Mouse (Mus musculus) testis, postnatal 14 days (tissue): ENCODE measurements around the gene Rhbdd3.
A peak's percentile ranks its signal among the peaks of the same experiment; 100 is the strongest.

Experiments used
- DNase-seq: peaks from one replicate; pipeline ENCODE4 v3.0.0; 2021; ENCODE audit warnings: low spot score

The Rhbdd3 gene

GRCm38 (mm10) chr11:5098736-5099542 is at the start of gene Rhbdd3, which contains the start of gene Ewsr1:
Rhbdd3 (plus strand) TSS chr11:5098926.
Ewsr1 (minus strand) TSS chr11:5099266.
- DNase-seq, result peak; percentile 97

DNA sequence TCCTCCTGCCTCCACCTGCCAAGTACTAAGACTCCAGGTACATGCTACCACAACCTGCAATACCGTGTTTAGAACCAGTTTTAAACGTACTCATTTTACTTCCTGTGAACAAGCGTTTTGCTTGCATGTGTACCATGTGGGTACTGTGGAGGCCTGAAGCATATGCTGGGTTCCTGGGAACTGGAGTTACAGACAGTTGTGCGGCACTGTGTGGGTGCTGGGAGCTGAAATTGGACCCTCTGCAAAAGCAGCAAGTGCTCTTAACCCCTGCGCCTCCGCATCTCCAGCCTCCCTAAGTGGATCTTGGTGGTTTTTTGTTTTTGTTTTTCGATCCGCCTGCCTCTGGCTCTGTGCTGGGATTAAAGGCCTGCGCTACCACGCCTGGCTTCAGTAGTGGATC is 47.1 kb upstream of the Rhbdd3 start:
- DNase-seq, result no peak

- DNase-seq, result no peak
These were observed 46.4 kb upstream of the Rhbdd3 start for GRCm38 (mm10) chr11:5052200-5052854.

GRCm38 (mm10) chr11:5054151-5054550 is 44.6 kb upstream of the Rhbdd3 start:
- no peak for DNase-seq

DNA sequence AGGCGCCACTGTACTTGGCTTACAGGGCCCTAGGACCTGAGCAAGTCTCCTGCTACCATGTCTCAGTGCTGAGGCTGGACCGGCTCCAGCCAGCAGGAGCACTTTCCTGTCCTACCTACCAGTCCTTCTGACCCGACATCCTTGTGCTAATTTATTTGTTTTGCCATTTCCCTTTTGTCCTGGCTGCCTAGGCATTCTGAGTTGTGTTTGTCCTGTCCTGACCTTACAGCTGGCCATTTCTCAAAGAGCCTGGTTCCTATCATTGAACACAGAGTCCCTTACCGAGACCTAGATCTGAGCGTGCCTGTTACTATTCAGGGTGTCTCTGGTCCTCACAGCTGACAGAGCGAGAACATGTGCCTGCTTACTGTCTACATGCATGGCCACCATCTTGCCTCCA is 43.9 kb upstream of the Rhbdd3 start:
- no peak for DNase-seq

DNA sequence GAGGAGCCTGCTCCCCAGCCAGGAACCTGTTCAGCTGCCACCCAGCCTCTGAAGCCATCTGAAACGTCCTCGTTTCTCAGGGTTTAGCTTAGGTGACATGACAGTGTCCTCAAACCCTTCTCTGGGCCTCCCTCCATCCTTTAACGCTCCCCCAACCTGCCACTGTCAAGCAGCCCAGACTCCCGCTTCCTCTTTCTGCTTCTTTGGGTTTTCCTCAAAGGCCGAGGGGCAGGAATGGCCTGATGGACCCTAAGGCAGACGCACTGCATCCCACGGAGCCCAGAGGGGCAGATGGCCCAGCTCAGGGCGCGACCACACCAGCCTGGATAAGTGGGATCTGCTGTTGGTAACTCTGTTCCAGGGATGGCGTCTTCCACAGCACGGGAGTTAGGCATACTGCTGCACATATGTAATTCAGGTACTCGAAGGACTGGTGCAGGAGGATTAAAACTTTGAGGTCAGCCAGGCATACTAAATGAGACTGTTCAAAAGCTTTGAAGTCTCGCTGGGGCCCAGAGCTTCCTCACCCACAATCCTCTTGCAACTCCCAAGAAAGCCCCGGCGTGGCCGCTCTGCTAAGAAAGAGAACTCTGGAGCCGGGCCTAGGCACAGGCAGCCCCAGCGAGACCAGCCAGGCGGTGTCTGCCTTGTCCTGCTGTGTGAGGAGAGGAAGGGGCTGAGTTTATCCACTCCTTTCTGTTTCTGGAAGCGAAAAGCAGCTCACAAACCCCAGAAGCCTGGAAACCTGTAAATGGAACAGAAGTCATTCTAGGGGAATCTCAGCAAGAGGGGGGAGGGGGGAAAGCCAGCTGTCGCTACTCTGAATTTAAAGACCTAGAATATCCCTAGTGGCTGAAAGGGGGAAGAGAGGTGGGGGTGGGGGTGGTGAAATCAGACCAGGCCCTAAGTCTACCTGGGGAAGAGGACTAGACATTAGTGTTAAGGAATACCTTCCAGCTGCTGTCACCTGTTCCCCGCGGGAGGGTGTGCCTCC is 42.5 kb upstream of the Rhbdd3 start:
- no peak for DNase-seq

DNA sequence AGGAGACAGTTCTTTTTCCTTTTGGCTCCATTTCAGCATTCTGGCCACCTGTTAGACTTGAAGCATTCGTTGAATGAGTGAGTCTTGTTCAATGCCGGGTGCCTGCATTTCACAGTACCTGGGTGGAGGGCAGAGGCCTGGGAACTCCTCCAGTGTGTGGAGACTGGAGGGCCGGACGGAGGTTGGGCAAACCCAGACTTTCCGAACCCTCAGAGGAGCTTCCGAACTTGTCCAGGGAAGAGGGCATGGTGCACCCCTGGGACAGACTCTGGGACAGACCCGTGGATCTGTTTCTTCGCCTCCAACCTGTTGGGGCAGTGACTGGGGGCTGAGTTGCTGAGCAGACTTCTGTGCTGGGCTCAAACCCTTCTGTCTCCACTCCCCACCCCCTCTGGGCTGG is 41.7 kb upstream of the Rhbdd3 start:
- DNase-seq, result no peak

GRCm38 (mm10) chr11:5057541-5057855 is 41.2 kb upstream of the Rhbdd3 start:
- no peak for DNase-seq

GRCm38 (mm10) chr11:5057856-5058641 is 40.7 kb upstream of the Rhbdd3 start, which contains the start of gene Rasl10a:
Rasl10a (plus strand) TSS chr11:5058128.
- peak; percentile 54 for DNase-seq

GRCm38 (mm10) chr11:5058783-5059182 is 39.9 kb upstream of the Rhbdd3 start:
- DNase-seq, result no peak

DNA sequence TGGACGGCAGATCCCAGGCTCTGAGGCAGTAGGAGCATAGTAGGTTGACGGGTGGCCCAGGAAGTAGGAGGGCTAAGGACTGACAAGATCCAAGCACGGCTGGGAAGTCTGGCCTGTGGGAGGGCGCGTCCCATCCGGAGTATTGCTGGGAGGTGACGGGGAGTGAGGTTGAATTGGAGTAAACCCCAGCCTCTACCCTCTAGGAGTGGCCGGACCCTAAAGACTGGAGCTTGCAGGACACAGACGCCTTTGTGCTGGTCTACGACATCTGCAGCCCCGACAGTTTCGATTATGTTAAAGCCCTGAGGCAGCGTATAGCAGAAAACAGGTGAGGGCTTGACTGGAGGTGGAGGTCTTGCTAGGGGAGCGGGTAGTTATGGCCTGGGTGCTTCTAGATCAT is 39.5 kb upstream of the Rhbdd3 start:
- peak; percentile 45 for DNase-seq

- peak; percentile 76 for DNase-seq
These were observed 39.0 kb upstream of the Rhbdd3 start for GRCm38 (mm10) chr11:5059704-5060156.

DNA sequence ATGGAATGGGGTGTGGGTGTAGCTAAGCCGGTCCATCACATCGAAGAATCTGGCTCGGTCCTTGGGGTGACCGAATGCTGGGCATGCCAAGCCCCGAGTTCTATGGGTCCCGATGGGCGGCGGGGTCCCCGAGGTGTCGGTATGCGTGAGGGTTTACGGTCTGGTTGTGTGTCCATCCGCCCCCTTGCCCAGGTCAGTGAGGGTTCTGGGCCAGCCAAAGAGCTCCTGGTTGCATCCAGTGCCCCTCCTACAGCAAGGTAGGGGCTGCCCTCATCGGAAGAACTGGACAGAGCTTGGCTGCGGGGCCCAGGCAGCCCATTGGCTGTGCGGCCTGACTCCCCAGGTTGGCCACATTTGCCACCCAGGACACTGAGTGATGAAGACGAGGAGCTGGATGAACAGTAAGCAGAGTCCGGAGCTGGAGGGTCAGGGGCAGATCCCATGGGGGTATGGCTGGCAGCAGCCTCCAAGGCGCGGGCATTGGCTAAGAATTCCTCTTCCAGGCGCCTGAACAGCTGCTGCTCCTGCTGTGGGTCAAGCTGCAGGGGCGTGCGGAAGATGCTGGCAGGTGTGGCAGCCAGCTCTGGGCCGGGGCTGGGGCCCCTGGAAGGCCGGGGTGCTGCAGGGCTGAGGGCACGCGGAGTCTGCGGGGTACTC is 37.8 kb upstream of the Rhbdd3 start:
- no peak for DNase-seq

- DNase-seq, result peak; percentile 91
These were observed 37.1 kb upstream of the Rhbdd3 start for GRCm38 (mm10) chr11:5061413-5062139.

DNA sequence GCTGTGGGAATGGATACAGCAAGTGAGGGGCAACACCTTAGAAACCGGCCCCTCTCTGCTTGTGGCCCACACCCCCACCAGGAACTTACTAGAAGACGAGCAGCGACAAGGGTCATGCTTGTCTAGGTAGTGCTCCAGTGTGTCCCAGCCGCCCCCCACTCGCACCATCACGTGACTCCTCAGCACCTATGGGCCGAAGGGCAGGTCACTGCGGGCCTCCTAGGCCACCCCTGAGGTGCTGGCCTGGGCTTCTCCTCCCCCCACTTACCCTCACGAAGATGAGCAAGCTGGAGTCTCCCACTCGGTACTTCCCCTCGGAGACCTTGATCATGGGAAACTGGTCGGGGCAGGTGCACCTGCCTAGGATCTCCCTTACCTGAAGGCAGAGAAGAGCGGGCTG is 36.4 kb upstream of the Rhbdd3 start:
- peak; percentile 58 for DNase-seq

GRCm38 (mm10) chr11:5062860-5063505 is 35.7 kb upstream of the Rhbdd3 start:
- peak; percentile 88 for DNase-seq

GRCm38 (mm10) chr11:5063561-5064281 is 35.0 kb upstream of the Rhbdd3 start:
- DNase-seq, result peak; percentile 52

DNA sequence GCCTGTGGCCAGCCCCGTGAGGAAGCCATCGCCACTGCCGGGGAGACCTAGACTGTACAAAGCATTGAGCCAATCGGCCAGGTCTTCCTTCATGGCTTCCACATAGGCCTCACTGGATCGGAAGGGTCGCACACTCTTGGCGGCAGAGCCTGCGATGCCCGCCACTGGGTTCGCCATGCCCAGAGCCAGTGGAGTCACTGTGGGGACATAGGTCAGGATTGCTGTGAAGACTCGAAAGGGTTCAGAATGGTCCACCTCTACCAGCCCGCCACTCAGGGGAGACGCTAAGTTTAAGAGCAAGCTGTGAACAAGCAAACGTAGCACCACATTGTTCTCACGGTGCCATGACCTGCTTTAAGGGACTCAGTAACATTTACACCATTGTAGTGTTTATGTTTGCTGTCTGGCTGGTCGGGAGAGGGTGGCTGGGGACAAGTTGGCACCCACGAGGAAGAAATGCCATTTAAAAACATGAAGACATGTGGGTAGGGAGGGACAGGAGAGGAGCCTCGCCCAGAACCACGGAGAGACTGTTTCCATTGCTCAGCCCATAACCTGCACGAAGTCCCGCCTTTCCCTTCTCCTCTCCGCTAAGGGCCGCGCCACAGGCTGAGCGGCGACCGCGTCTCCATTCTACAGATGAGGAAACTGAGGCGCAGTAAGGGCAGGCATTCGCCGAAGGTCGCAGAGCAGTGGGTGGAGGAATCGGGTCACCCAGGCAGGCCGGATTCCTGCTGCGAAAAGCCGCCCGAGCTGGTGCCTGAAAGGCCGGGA is 34.3 kb upstream of the Rhbdd3 start:
- DNase-seq, result no peak
